Mouse (Mus musculus): Measurements from ENCODE around the gene Sirpa.

DNA sequence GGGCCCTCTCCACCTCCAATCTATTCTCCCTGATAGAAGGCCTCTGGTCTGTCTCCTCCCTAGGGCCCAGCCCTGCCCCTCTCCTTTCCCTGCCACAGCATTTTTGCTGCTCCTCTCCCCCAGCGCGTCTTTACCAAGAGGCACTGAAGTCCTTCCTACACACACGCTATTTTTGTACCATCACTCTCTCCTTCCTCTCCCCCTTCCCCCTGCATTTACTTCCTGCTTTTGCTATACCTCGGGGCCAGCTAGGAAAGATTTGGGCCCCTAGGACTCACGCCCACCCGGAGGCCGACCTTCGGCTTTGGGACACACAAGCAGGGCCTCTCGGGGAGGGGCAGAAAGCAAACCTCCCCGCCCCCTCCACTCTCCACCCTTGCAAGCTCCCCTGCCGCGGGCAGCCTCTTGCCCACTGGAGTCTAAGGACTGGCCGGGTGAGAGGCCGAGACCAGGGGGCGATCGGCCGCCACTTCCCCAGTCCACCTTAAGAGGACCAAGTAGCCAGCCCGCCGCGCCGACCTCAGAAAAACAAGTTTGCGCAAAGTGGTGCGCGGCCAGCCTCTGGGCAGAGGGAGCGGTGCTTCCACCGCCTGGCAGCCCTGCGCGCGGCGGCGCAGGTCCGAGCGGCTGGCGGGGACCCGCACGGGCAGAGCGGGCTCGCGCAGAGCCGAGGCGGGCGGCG lies at the start of gene Sirpa:
- TF ChIP-seq POLR2AphosphoS5 (IDR thresholded peaks at IDR 0.05; ENCODE audit: borderline replicate concordance, low read depth, low read length) (no peak), CTCF (IDR thresholded peaks at IDR 0.05 in 2 of 3, conservative IDR thresholded peaks at IDR 0.05 in 1 of 3; ENCODE audit: control insufficient read depth in 1 of 3, insufficient read depth in 1 of 3, low read depth in 2 of 3, low read length in 3 of 3, poor library complexity in 1 of 3, severe bottlenecking in 1 of 3) (no peak)
